Mouse (Mus musculus) neural tube, embryonic 11.5 days (tissue): ENCODE results near the gene Ndnf. TPM values are rescaled to one million over a fixed set of nuclear protein-coding genes. Genes with fewer than 3 reads are reported as not detected.
A peak's percentile ranks its signal among the peaks of the same experiment; 100 is the strongest.

Experiments
- ATAC-seq: fragments of 200-750 bp; cut with Nextera tagmentation; 2 replicates; pipeline ENCODE4 v1.8.0; 2017; ENCODE audit warnings: moderate number of reproducible peaks, mild to moderate bottlenecking, moderate TSS enrichment, moderate library complexity; ENCODE audit not compliant: insufficient read depth, low FRiP score, low TSS enrichment
- DNase-seq: peaks from one replicate; pipeline ENCODE4 v3.0.0-alpha.2; 2015; ENCODE audit warnings: low spot score
- H3K27ac ChIP-seq: fragments of 300-500 bp; sonication (generic); 2 replicates; pipeline ENCODE4 v1.5.1; 2014; ENCODE audit warnings: low read depth, mild to moderate bottlenecking, low read length
- H3K27me3 ChIP-seq: fragments of 300-500 bp; sonication (generic); 2 replicates; pipeline ENCODE4 v1.6.1; 2014; ENCODE audit warnings: mild to moderate bottlenecking, low read length, mixed read lengths; ENCODE audit not compliant: control insufficient read depth, insufficient read depth
- H3K36me3 ChIP-seq: fragments of 300-500 bp; sonication (generic); 2 replicates; pipeline ENCODE4 v1.6.1; 2014; ENCODE audit warnings: mild to moderate bottlenecking, low read length, moderate library complexity, mixed read lengths; ENCODE audit not compliant: control insufficient read depth, insufficient read depth
- H3K4me1 ChIP-seq: fragments of 300-500 bp; sonication (generic); 2 replicates; pipeline ENCODE4 v1.6.1; 2014; ENCODE audit warnings: low read length, mixed read lengths; ENCODE audit not compliant: control insufficient read depth, insufficient read depth
- H3K4me2 ChIP-seq: fragments of 300-500 bp; sonication (generic); 2 replicates; pipeline ENCODE4 v1.6.1; 2014; ENCODE audit warnings: low read depth, mild to moderate bottlenecking, moderate library complexity
- H3K4me3 ChIP-seq: fragments of 300-500 bp; sonication (generic); 2 replicates; pipeline ENCODE4 v1.5.1; 2014; ENCODE audit warnings: low read depth, low read length
- H3K9ac ChIP-seq: fragments of 300-500 bp; sonication (generic); 2 replicates; pipeline ENCODE4 v1.6.1; 2014; ENCODE audit warnings: mild to moderate bottlenecking, low read length
- H3K9me3 ChIP-seq: fragments of 300-500 bp; sonication (generic); 2 replicates; pipeline ENCODE4 v1.6.1; 2016; ENCODE audit warnings: low read length; ENCODE audit not compliant: control insufficient read depth
- WGBS: fragments of 180-500 bp; shearing (Covaris S2); extraction: QIAGEN DNeasy Blood & Tissue Kit; methylation state at CpG from one replicate; pipeline ENCODE4 v1.1.7; 2014; 5-methylcytosine and 5-hydroxymethylcytosine counted together
- polyA plus RNA-seq: library from polyadenylated mRNA; unstranded; fragments of >200 nt; fragmentation: Nextera tagmentation; extraction: Ambion mirVana; gene quantifications from 2 replicates; pipeline ENCODE4 v1.2.1, GENCODE M21; 2014

The Ndnf gene
- polyA plus RNA-seq = 28.6 and 30.1 TPM in 2 replicates

GRCm38 (mm10) chr6:65671451-65671850, at the start of gene Ndnf:
Gene Ndnf (plus strand): TSS chr6:65671590.
- Histone ChIP-seq H3K4me3 (peak within 1 kb of the TSS; percentile 55), H3K9me3 (no peaks in the 10 kb centered on the region), H3K9ac (peak within 1 kb of the TSS; percentile 72), H3K36me3 (no peaks in the 10 kb centered on the region), H3K4me2 (peak within 1 kb of the TSS; percentile 74), H3K27ac (peak within 1 kb of the TSS; percentile 64; the same call in 1 of the 2 replicates), H3K4me1 (0 out of 2 replicates have a peak, but pooled peaks cover 2% of the 10 kb centered on the region), H3K27me3 (no peaks in the 10 kb centered on the region)
- ATAC-seq (peak; percentile 84), DNase-seq (peak; percentile 87)
- 0% methylated on average over 34 of the region's 45 CpGs for WGBS

GRCm38 (mm10) chr6:65623016-65623715, 48.2 kb upstream of the Ndnf start:
- DNase-seq = no peak
- Histone ChIP-seq H3K4me3 (no peak overlapping the region), H3K9me3 (no peaks in the 10 kb centered on the region)

GRCm38 (mm10) chr6:65630578-65630977, 40.8 kb upstream of the Ndnf start:
- Histone ChIP-seq H3K9ac (no peak overlapping the region), H3K4me2 (no peak overlapping the region), H3K4me1 (no peaks in the 10 kb centered on the region), H3K4me3 (no peak overlapping the region), H3K9me3 (no peaks in the 10 kb centered on the region), H3K27me3 (no peaks in the 10 kb centered on the region), H3K36me3 (no peaks in the 10 kb centered on the region), H3K27ac (no peak overlapping the region)
- WGBS = 95% methylated on average over 2 of the region's 2 CpGs
- DNase-seq = no peak
- no peak for ATAC-seq

More at GRCm38 (mm10) chr6:65623016-65623715, 48.2 kb upstream of the Ndnf start:
- 87% methylated on average over 3 of the region's 3 CpGs for WGBS
- no peak for ATAC-seq
- Histone ChIP-seq H3K27me3 (no peaks in the 10 kb centered on the region), H3K4me1 (no peaks in the 10 kb centered on the region), H3K9ac (no peak overlapping the region), H3K4me2 (no peak overlapping the region), H3K27ac (no peak overlapping the region), H3K36me3 (no peaks in the 10 kb centered on the region)

GRCm38 (mm10) chr6:65632184-65632583, 39.2 kb upstream of the Ndnf start:
- H3K4me3 ChIP-seq = no peak overlapping the region
- no peaks in the 10 kb centered on the region for H3K27me3 ChIP-seq
- no peak overlapping the region for H3K4me2 ChIP-seq
- ATAC-seq (no peak), DNase-seq (no peak)
- no peaks in the 10 kb centered on the region for H3K4me1 ChIP-seq
- no peaks in the 10 kb centered on the region for H3K36me3 ChIP-seq
- 85% methylated on average over 5 of the region's 5 CpGs for WGBS
- H3K9me3 ChIP-seq = no peaks in the 10 kb centered on the region
- no peak overlapping the region for H3K27ac ChIP-seq
- no peak overlapping the region for H3K9ac ChIP-seq

GRCm38 (mm10) chr6:65642431-65642830, 29.0 kb upstream of the Ndnf start:
- Histone ChIP-seq H3K27me3 (no peaks in the 10 kb centered on the region), H3K4me2 (no peak overlapping the region), H3K4me3 (no peak overlapping the region), H3K4me1 (no peaks in the 10 kb centered on the region), H3K36me3 (no peaks in the 10 kb centered on the region), H3K9me3 (no peaks in the 10 kb centered on the region), H3K9ac (no peak overlapping the region), H3K27ac (no peak overlapping the region)
- DNase-seq = no peak
- ATAC-seq = no peak

GRCm38 (mm10) chr6:65644110-65644509, 27.3 kb upstream of the Ndnf start:
- Histone ChIP-seq H3K4me1 (no peaks in the 10 kb centered on the region), H3K4me3 (no peak overlapping the region), H3K36me3 (no peaks in the 10 kb centered on the region), H3K27ac (no peak overlapping the region), H3K4me2 (no peak overlapping the region), H3K27me3 (no peaks in the 10 kb centered on the region), H3K9ac (no peak overlapping the region), H3K9me3 (no peaks in the 10 kb centered on the region)
- no peak for ATAC-seq
- DNase-seq = no peak
- WGBS = 32% methylated on average over 4 of the region's 4 CpGs

- no peak overlapping the region for H3K9ac ChIP-seq
Observed at GRCm38 (mm10) chr6:65646408-65646807, 25.0 kb upstream of the Ndnf start.

GRCm38 (mm10) chr6:65647731-65648130, 23.7 kb upstream of the Ndnf start:
- H3K4me3 ChIP-seq = no peak overlapping the region
- no peak overlapping the region for H3K9ac ChIP-seq
- H3K4me1 ChIP-seq = no peaks in the 10 kb centered on the region
- H3K27ac ChIP-seq = no peak overlapping the region
- no peaks in the 10 kb centered on the region for H3K9me3 ChIP-seq
- no peaks in the 10 kb centered on the region for H3K36me3 ChIP-seq
- DNase-seq = no peak
- WGBS = 89% methylated on average over 6 of the region's 6 CpGs
- no peak for ATAC-seq
- H3K4me2 ChIP-seq = no peak overlapping the region
- no peaks in the 10 kb centered on the region for H3K27me3 ChIP-seq

More at GRCm38 (mm10) chr6:65646408-65646807, 25.0 kb upstream of the Ndnf start:
- Histone ChIP-seq H3K27ac (no peak overlapping the region), H3K4me3 (no peak overlapping the region), H3K27me3 (no peaks in the 10 kb centered on the region), H3K9me3 (no peaks in the 10 kb centered on the region), H3K36me3 (no peaks in the 10 kb centered on the region), H3K4me1 (no peaks in the 10 kb centered on the region), H3K4me2 (no peak overlapping the region)
- ATAC-seq (no peak), DNase-seq (no peak)
- WGBS = 79% methylated on average over 3 of the region's 3 CpGs

- Histone ChIP-seq H3K4me2 (no peak overlapping the region), H3K4me1 (no peaks in the 10 kb centered on the region), H3K4me3 (no peak overlapping the region), H3K9me3 (no peaks in the 10 kb centered on the region), H3K27me3 (no peaks in the 10 kb centered on the region), H3K27ac (no peak overlapping the region), H3K36me3 (no peaks in the 10 kb centered on the region), H3K9ac (no peak overlapping the region)
- 45% methylated on average over 4 of the region's 4 CpGs for WGBS
- no peak for ATAC-seq
- no peak for DNase-seq
Observed at GRCm38 (mm10) chr6:65651376-65651775, 20.0 kb upstream of the Ndnf start.
